Mouse (Mus musculus): Measurements from ENCODE around the gene Cadps2.

GRCm38 (mm10) chr6:23281514-23281820 is 557.8 kb downstream of the Cadps2 start:
- no peak for TF ChIP-seq CTCF (IDR thresholded peaks at IDR 0.05; ENCODE audit: low read depth)
- TF ChIP-seq EP300 (IDR thresholded peaks at IDR 0.05; ENCODE audit: low read depth), result no peak
